Mouse (Mus musculus) myocyte (in vitro differentiated cells): ENCODE measurements around the gene Stxbp3.

ENCODE experiments used
- E2F4 ChIP-seq: IDR thresholded peaks from one replicate; pipeline ENCODE4 v1.6.1; 2011; ENCODE audit warnings: mild to moderate bottlenecking, control low read depth, moderate library complexity; ENCODE audit not compliant: insufficient read depth
- MAX ChIP-seq: IDR thresholded peaks from one replicate; pipeline ENCODE4 v1.6.1; 2011; ENCODE audit warnings: low read depth, mild to moderate bottlenecking, control low read depth
- MYOD1 ChIP-seq, 3 experiments: IDR thresholded peaks; one replicate each; pipeline ENCODE4 v1.6.1; 2011; ENCODE audit warnings: control low read depth in 2 of 3, low read depth in 2 of 3, mild to moderate bottlenecking in 2 of 3, moderate library complexity in 1 of 3; ENCODE audit not compliant: insufficient read length in 2 of 3, control insufficient read depth in 1 of 3
- POLR2A ChIP-seq: IDR thresholded peaks from one replicate; pipeline ENCODE4 v1.6.1; 2011; ENCODE audit warnings: low read depth, mild to moderate bottlenecking, control low read depth, moderate library complexity; ENCODE audit not compliant: insufficient read length
- REST ChIP-seq: IDR thresholded peaks from one replicate; pipeline ENCODE4 v1.6.1; 2011; ENCODE audit warnings: mild to moderate bottlenecking, control low read depth, moderate library complexity; ENCODE audit not compliant: insufficient read depth, insufficient read length
- SRF ChIP-seq: IDR thresholded peaks from one replicate; pipeline ENCODE4 v1.6.1; 2011; ENCODE audit warnings: low read depth; ENCODE audit not compliant: control insufficient read depth, insufficient read length
- TCF12 ChIP-seq: IDR thresholded peaks from one replicate; pipeline ENCODE4 v1.6.1; 2011; ENCODE audit warnings: mild to moderate bottlenecking, control low read depth; ENCODE audit not compliant: poor library complexity, insufficient read depth, severe bottlenecking
- USF1 ChIP-seq: IDR thresholded peaks from one replicate; pipeline ENCODE4 v1.6.1; 2011; ENCODE audit warnings: low read depth, mild to moderate bottlenecking, control low read depth, moderate library complexity

GRCm38 (mm10) chr3:108839647-108839999 is 703 bp downstream of the Stxbp3 start:
- TF ChIP-seq POLR2A = no peak
- TF ChIP-seq MAX = no peak
- no peak for TF ChIP-seq MYOD1 (IDR thresholded peaks at IDR 0.05; ENCODE audit: control insufficient read depth in 1 of 3, insufficient read length in 2 of 3, low read depth in 2 of 3)
- TF ChIP-seq SRF = peak; percentile 85
- no peak for TF ChIP-seq TCF12
- no peak for TF ChIP-seq USF1
- no peak for TF ChIP-seq REST
- no peak for TF ChIP-seq E2F4
